Mouse (Mus musculus) hindbrain, embryonic 16.5 days (tissue): Measurements from ENCODE around the gene Gm17949. TPM values are rescaled to one million over a fixed set of nuclear protein-coding genes. Genes with fewer than 3 reads are reported as not detected.
A peak's percentile ranks its signal among the peaks of the same experiment; 100 is the strongest.

ENCODE experiments used
- ATAC-seq: fragments of 200-750 bp; cut with Nextera tagmentation; 2 replicates; pipeline ENCODE4 v1.8.0; 2017; ENCODE audit warnings: moderate TSS enrichment, moderate library complexity
- H3K27ac ChIP-seq: fragments of 300-500 bp; sonication (generic); 2 replicates; pipeline ENCODE4 v1.5.1; 2014; ENCODE audit warnings: low read depth, mild to moderate bottlenecking, control low read depth, low read length, moderate library complexity
- H3K27me3 ChIP-seq: fragments of 300-500 bp; sonication (generic); replicated peaks from 2 replicates; pipeline ENCODE4 v1.6.1; 2014; ENCODE audit warnings: low read length; ENCODE audit not compliant: control insufficient read depth, insufficient read depth
- H3K36me3 ChIP-seq: fragments of 300-500 bp; sonication (generic); 2 replicates; pipeline ENCODE4 v1.6.1; 2014; ENCODE audit warnings: mild to moderate bottlenecking, low read length, moderate library complexity, mixed read lengths; ENCODE audit not compliant: control insufficient read depth, insufficient read depth
- H3K4me1 ChIP-seq: fragments of 300-500 bp; sonication (generic); 2 replicates; pipeline ENCODE4 v1.6.1; 2014; ENCODE audit warnings: low read depth, low read length; ENCODE audit not compliant: control insufficient read depth, insufficient read depth
- H3K4me2 ChIP-seq: fragments of 300-500 bp; sonication (generic); 2 replicates; pipeline ENCODE4 v1.6.1; 2014; ENCODE audit warnings: mild to moderate bottlenecking, low read length, control low read depth, moderate library complexity
- H3K4me3 ChIP-seq: fragments of 300-500 bp; sonication (generic); 2 replicates; pipeline ENCODE4 v1.5.1; 2014; ENCODE audit warnings: mild to moderate bottlenecking, low read length, control low read depth, moderate library complexity
- H3K9ac ChIP-seq: fragments of 300-500 bp; sonication (generic); 2 replicates; pipeline ENCODE4 v1.6.1; 2014; ENCODE audit warnings: low read depth, mild to moderate bottlenecking, control low read depth, low read length, moderate library complexity
- H3K9me3 ChIP-seq: fragments of 300-500 bp; sonication (generic); 2 replicates; pipeline ENCODE4 v1.6.1; 2014; ENCODE audit warnings: mild to moderate bottlenecking, low read length, moderate library complexity; ENCODE audit not compliant: control insufficient read depth
- WGBS: fragments of 180-500 bp; shearing (Covaris S2); extraction: QIAGEN DNeasy Blood & Tissue Kit; methylation state at CpG from one replicate; pipeline ENCODE4 v1.1.7; 2014; 5-methylcytosine and 5-hydroxymethylcytosine counted together
- polyA plus RNA-seq: library from polyadenylated mRNA; unstranded; fragments of >200 nt; fragmentation: Nextera tagmentation; extraction: Ambion mirVana; gene quantifications from 2 replicates; pipeline ENCODE4 v1.2.1, GENCODE M21; 2015

The Gm17949 gene
- polyA plus RNA-seq, 1 experiment from 2014 or later: 0.51 TPM

DNA sequence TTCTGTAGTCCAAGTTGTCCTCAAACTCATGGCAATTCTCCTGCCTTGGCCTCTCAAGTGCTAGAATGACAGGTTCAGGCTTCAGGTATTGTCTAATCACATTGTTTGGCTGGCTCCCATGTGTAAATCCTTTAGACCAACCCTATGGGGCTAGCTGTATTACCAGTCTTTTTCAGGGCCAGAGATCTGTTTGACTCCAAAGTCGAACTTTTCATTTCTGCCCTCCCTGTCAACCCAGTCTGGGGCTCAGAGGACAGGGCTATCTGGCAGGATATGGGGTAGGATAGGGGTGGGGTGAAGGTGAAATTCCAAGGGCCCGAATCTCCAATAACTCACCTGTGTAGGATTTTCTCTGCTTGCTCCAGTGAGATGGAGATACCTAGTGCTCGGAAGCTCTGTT is 45.0 kb downstream of the Gm17949 start:
- Histone ChIP-seq H3K36me3 (peaks cover 33% of the 10 kb centered on the region), H3K4me3 (no peak overlapping the region), H3K9me3 (no peaks in the 10 kb centered on the region), H3K4me2 (no peak overlapping the region), H3K27ac (no peak overlapping the region), H3K4me1 (peaks cover 14% of the 10 kb centered on the region), H3K9ac (no peak overlapping the region), H3K27me3 (peaks cover 2% of the 10 kb centered on the region; the same call in 1 of the 2 replicates)
- WGBS: 83% methylated on average over 3 of the region's 3 CpGs
- ATAC-seq: no peak

DNA sequence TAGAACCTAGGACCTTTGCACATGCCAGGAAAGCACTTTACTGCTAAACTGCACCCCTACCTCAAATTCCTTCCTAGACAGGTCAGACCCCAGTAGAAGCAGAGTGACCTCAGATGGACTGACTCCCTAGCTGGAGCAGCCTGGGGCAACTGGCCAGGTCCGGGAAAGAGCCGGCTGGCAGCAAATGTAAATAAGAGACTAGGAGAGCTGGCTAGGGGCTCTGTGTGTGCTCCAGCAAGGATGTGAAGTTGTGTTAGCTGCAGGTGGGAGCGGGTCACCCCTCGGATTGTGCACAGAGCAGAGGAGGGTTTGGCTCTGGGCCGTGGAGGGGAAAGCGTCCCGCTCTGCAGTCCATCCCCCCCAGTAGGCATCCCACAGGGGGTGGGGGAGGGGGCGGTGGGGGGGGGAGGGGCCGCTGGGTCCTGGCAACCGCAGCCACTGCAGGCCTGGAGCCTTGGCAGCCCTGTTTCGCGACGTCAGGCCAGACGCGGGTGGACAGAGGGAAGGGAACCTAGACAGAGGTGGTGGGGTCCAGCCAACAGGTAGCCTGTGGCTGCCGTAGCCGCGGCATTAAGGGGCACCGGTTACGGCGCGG is 47.7 kb downstream of the Gm17949 start, which contains the start of gene Crb3:
Gene Crb3, plus strand, starts transcription at position 215 of the 595 bp plus-strand sequence.
- WGBS: under 1% methylated on average over 15 of the region's 22 CpGs
- Histone ChIP-seq H3K27me3 (peaks cover 20% of the 10 kb centered on the region), H3K4me1 (peaks cover 24% of the 10 kb centered on the region), H3K9me3 (no peaks in the 10 kb centered on the region), H3K27ac (peak within 1 kb of the TSS; percentile 79), H3K36me3 (peaks cover 16% of the 10 kb centered on the region), H3K4me2 (peak within 1 kb of the TSS; percentile 66), H3K9ac (peak within 1 kb of the TSS; percentile 87), H3K4me3 (peak within 1 kb of the TSS; percentile 85)
- peak; percentile 5 for ATAC-seq

DNA sequence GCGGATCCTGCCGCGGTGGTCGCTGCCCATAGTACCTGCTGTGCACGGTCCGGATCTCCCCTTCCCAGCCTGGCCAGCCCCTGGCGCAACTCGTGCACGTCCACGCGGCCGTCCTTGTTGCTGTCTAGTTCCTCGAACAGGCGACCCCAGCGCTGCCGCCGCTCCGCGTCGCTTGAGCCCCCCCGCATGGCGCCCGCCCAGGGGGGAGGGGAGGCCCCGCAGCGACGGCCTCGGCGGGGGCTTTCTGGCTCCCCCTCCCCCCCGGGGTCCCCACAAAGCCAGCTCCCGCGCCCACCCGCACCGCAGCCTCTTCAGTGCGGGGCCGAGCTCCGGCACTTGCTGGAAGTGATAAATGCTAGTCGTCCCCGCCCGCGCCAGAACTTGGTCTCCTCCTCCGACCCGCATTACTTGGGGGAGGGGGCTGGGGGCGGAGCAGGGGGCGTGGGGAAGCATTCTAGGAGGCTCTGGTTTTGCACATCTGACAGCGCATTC is 48.3 kb downstream of the Gm17949 start, which contains the start of gene Slc25a23:
Gene Slc25a23, minus strand, starts transcription at position 378 of the 492 bp plus-strand sequence.
- peak within 1 kb of the TSS; percentile 85 for H3K4me3 ChIP-seq
- H3K9ac ChIP-seq: peak within 1 kb of the TSS; percentile 87
- 1% methylated on average over 23 of the region's 45 CpGs for WGBS

DNA sequence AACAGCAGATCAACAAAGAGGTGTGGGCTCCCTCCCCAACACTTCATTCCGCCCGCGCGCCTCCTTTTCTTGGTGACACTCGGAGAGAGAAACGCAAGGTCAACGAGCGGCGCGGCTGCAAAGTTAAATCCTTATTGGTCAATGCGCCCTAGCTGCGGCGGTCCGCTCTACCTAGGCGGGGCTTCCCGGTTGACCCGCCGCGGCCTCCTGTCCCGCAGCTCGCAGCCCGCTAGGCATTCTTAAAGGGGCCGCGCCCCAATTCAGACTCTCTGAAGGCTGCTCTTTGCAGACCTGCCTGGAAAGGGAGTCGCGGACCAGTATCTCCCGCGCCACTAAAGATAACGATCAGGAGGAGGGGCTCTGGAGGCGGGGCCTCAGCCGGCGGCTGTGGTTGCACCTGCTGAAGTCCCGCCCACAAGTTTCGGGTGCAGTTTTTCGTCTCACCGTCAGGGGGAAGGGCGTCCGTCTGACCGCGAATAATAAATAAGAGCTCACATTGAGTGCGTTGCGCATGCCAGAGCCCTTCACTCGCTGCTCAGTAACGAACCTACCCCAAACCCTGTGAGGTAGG is 49.0 kb downstream of the Gm17949 start:
- Histone ChIP-seq H3K4me1 (peaks cover 24% of the 10 kb centered on the region), H3K27ac (peak overlapping the region; percentile 79), H3K9me3 (no peaks in the 10 kb centered on the region), H3K36me3 (peaks cover 4% of the 10 kb centered on the region), H3K4me3 (peak overlapping the region; percentile 85), H3K4me2 (peak overlapping the region; percentile 66), H3K9ac (peak overlapping the region; percentile 87), H3K27me3 (peaks cover 20% of the 10 kb centered on the region)
- whole genome bisulfite sequencing: under 1% methylated on average over 44 of the region's 44 CpGs
- peak; percentile 92 for ATAC-seq

More for the DNA sequence above, 48.3 kb downstream of the Gm17949 start, which contains the start of gene Slc25a23:
- Histone ChIP-seq H3K27ac (peak within 1 kb of the TSS; percentile 79), H3K4me2 (peak within 1 kb of the TSS; percentile 66), H3K9me3 (no peaks in the 10 kb centered on the region), H3K4me1 (peaks cover 24% of the 10 kb centered on the region), H3K36me3 (peaks cover 12% of the 10 kb centered on the region), H3K27me3 (peaks cover 20% of the 10 kb centered on the region)
- ATAC-seq: peak; percentile 77

DNA sequence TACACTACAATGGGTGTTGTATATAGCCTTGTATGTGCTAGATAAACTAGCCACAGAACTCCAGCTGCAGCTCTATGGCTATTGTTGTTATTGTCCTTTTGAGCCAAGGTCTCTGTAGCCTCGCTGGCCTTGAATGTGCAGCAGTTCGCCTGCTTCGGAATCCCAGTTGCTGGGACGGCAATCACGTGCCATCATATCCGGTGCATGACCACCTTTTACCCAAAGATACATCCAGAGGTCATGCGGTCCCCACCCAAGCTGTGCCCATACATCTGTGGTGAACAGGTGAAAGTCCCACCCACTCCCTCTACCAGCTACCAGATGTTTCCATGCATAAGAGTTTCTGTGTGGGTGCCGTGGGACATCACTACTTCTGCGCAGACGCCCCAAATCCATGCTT is 49.8 kb downstream of the Gm17949 start:
- H3K36me3 ChIP-seq: no peaks in the 10 kb centered on the region
- H3K4me1 ChIP-seq: peaks cover 24% of the 10 kb centered on the region
- peaks cover 20% of the 10 kb centered on the region for H3K27me3 ChIP-seq
- H3K9me3 ChIP-seq: no peaks in the 10 kb centered on the region
- 39% methylated on average over 10 of the region's 10 CpGs for WGBS
- no peak; the same call in 1 of the 2 replicates for ATAC-seq
- no peak overlapping the region; the same call in 1 of the 2 replicates for H3K9ac ChIP-seq
- H3K27ac ChIP-seq: peak overlapping the region; percentile 79; the same call in 1 of the 2 replicates
- H3K4me3 ChIP-seq: peak overlapping the region; percentile 85
- peak overlapping the region; percentile 66 for H3K4me2 ChIP-seq

DNA sequence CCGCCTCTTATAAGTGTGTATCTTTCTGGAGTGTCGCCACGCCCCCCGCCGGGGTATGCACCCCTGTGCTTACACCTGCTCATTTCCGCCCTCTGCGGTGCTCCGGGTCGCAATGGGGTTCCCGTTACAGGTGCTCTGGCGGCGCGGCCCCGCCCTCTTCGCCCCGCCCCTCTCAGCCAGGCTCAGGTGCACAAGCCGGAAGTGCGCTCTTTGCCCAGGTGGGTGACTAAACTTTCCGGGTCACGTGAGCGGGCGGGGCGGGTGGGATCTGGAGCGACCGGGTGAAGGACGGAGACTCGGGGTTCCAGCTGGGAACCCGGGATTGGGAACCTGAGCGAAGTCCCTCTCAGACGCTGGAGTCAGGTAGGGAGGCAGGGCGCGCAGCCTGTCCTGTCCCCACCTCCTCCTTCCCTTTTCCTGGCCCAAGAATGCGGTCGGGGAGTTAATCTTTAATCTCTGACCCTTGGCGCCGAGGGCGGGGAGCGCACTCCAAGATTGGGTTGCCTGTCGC is 50.8 kb downstream of the Gm17949 start:
- no peak for ATAC-seq
- H3K9ac ChIP-seq: peak overlapping the region; percentile 25; the same call in 1 of the 2 replicates

DNA sequence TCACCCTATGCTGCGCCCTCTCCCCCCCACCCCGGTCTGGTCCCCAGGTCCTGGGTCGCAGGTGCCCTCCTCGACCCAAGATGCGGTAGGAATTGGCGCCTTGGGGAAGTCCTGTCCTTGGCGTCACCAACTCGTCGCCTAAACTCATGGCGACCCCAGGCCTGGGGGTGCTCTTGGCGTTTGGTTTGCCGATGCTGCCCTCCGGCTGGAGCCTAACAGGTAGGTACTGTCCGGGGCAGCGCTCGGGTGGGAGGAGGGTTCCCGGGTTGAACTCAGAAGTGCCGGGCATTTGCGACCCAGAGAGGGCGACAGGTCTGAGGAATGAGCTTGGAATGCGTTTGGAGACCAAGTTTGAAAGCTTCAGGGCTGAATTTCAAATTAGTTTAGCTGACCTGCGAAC is 51.3 kb downstream of the Gm17949 start:
- peaks cover 24% of the 10 kb centered on the region for H3K4me1 ChIP-seq
- no peak for ATAC-seq
- H3K4me2 ChIP-seq: peak overlapping the region; percentile 71
- H3K4me3 ChIP-seq: peak overlapping the region; percentile 43
- H3K9ac ChIP-seq: 0 out of 2 replicates have a peak overlapping the region, but pooled peaks have one; percentile 25
- no peaks in the 10 kb centered on the region for H3K36me3 ChIP-seq
- no peak overlapping the region for H3K27ac ChIP-seq
- H3K27me3 ChIP-seq: peaks cover 20% of the 10 kb centered on the region
- 1% methylated on average over 22 of the region's 22 CpGs for WGBS
- no peaks in the 10 kb centered on the region for H3K9me3 ChIP-seq

More for the DNA sequence above, 50.8 kb downstream of the Gm17949 start:
- Histone ChIP-seq H3K36me3 (no peaks in the 10 kb centered on the region), H3K4me1 (peaks cover 24% of the 10 kb centered on the region), H3K27ac (no peak overlapping the region), H3K9me3 (no peaks in the 10 kb centered on the region), H3K4me2 (peak overlapping the region; percentile 71), H3K27me3 (peaks cover 20% of the 10 kb centered on the region), H3K4me3 (peak overlapping the region; percentile 43)
- WGBS: under 1% methylated on average over 37 of the region's 39 CpGs

DNA sequence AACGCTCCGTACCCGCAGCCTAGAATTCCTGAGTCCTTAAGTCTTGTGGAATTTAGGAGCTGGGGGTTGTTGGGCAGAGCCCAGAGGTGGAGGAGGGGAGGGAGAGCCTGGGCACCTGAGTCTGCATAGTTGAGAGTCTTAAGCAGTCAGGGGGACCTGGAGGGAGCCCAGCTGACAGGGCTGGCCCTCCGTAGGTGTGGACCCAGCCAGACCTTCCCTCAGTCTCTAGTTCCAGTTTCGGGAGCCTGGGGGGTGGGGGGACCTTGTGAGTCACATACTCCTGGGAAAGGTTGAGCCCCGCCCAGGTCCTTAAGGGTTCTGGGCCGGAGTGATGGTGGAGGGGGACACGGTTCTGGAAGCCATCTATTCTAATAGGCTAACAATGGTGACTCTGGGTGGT is 51.8 kb downstream of the Gm17949 start:
- Histone ChIP-seq H3K36me3 (no peaks in the 10 kb centered on the region), H3K9ac (no peak overlapping the region), H3K9me3 (no peaks in the 10 kb centered on the region), H3K4me3 (no peak overlapping the region), H3K27ac (no peak overlapping the region), H3K4me2 (no peak overlapping the region), H3K4me1 (peaks cover 23% of the 10 kb centered on the region), H3K27me3 (peaks cover 20% of the 10 kb centered on the region)
- ATAC-seq: no peak
- 10% methylated on average over 8 of the region's 8 CpGs for WGBS

DNA sequence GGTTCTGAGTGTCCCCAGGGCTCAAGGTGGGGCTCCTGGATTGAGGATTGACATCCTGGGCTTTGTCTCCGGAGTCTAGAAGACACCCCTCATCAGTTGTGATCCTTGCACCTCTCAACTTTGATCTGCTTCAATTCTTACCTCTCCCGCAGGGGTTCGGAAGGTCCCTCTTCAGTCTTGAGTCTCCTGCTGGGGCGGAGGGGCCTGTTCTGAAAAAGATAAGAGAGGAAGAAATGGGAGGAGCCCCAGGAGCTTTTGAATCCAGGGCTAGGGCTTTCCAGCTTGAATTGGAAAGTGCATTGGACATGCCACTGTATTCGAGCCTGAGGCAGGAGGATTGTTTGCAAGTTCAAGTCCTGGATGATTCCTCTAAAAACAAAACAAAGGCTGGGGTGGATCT is 55.6 kb downstream of the Gm17949 start:
- Histone ChIP-seq H3K9me3 (no peaks in the 10 kb centered on the region), H3K4me2 (no peak overlapping the region), H3K36me3 (no peaks in the 10 kb centered on the region), H3K4me1 (peaks cover 5% of the 10 kb centered on the region), H3K4me3 (no peak overlapping the region), H3K27me3 (peaks cover 13% of the 10 kb centered on the region), H3K27ac (no peak overlapping the region), H3K9ac (no peak overlapping the region)
- 55% methylated on average over 5 of the region's 5 CpGs for WGBS
- no peak for ATAC-seq
